In genomic region chr15:62257110-62257667, GRCm38 (mm10) we compare ENCODE assay signal across 21 mouse cellular contexts.
DNase-seq lines count a peak whose midpoint lies in the region; ATAC-seq and TF ChIP-seq lines count a peak whose summit lies in the region.
"Had no signal": no experiment of that assay in that cellular context is flagged by ENCODE, and none has a peak within 500 bp of the region (broad histone marks: within the 10 kb centered on the region; RNA-seq: fewer than 3 reads in every experiment).

No protein-coding gene starts in this region.

- peaks cover 5% of the 10 kb centered on the region; the same call in 1 of the 2 replicates for H3K4me1 ChIP-seq in kidney, adult 2 months (ENCODE audit: control insufficient read depth, insufficient read depth, low read length)
- H3K4me1 ChIP-seq in brown adipose tissue, adult 24 weeks (ENCODE audit: control insufficient read depth, insufficient read depth, insufficient read length, low read length), result peaks cover 14% of the 10 kb centered on the region; the same call in 1 of the 2 replicates
- H3K4me1 ChIP-seq in embryonic facial prominence, embryonic 10.5 days, result peaks cover 8% of the 10 kb centered on the region

- H3K27ac ChIP-seq in gastrocnemius, adult 2 months, result peak overlapping the region; percentile 73
- H3K27ac ChIP-seq in kidney, adult 2 months (ENCODE audit: insufficient read depth, low read depth, low read length), result peak overlapping the region; percentile 66; the same call in 1 of the 2 replicates
- H3K27ac ChIP-seq in brown adipose tissue, adult 24 weeks (replicated peaks; ENCODE audit: low read depth, low read length), result peak overlapping the region; percentile 10; the same call in 1 of the 2 replicates
- no peak overlapping the region for H3K27ac ChIP-seq in embryonic facial prominence, embryonic 10.5 days (replicated peaks)
- H3K27ac ChIP-seq: hindbrain, embryonic 15.5 days; left cerebral cortex, adult 2 months; limb, embryonic 12.5 days; liver, embryonic 15.5 days; lung, embryonic 15.5 days had no signal

- DNase-seq in gastrocnemius, adult 2 months, result no peak
- no peak for DNase-seq in gastrocnemius, postnatal 4 days (ENCODE audit: low spot score in 2 of 2)
- peak; percentile 35 for DNase-seq in kidney, adult 2 months
- no peak for DNase-seq in kidney, postnatal 4 days
- no peak for DNase-seq in embryonic facial prominence, embryonic 10.5 days (ENCODE audit: low spot score)
- no peak for DNase-seq in layer of hippocampus, postnatal 10 days (ENCODE audit: low spot score in 2 of 2)
- DNase-seq: spleen, adult 18-20 months; thymus, adult 18-20 months; thymus, postnatal 25 days had no signal

- H3K9me3 ChIP-seq in embryonic facial prominence, embryonic 10.5 days, result no peaks in the 10 kb centered on the region
- H3K9me3 ChIP-seq: G1E; hindbrain, embryonic 10.5 days; hindbrain, embryonic 15.5 days; limb, embryonic 12.5 days; liver, embryonic 15.5 days; lung, embryonic 15.5 days had no signal

- WGBS in kidney, adult 2 months, result 80% methylated on average over 1 of the region's 1 CpGs
- 77% methylated on average over 1 of the region's 1 CpGs for WGBS in embryonic facial prominence, embryonic 10.5 days

- no peaks in the 10 kb centered on the region for H3K36me3 ChIP-seq in kidney, adult 2 months (ENCODE audit: control insufficient read depth, insufficient read depth, low read length)
- H3K36me3 ChIP-seq in embryonic facial prominence, embryonic 10.5 days (replicated peaks), result no peaks in the 10 kb centered on the region
- H3K36me3 ChIP-seq: G1E; hindbrain, embryonic 10.5 days; hindbrain, embryonic 15.5 days; limb, embryonic 12.5 days; liver, embryonic 15.5 days; lung, embryonic 15.5 days had no signal

- no peak for TF ChIP-seq CTCF in gastrocnemius, adult 2 months (IDR thresholded peaks at IDR 0.05)
- TF ChIP-seq CTCF in kidney, adult 2 months (conservative IDR thresholded peaks at IDR 0.05; ENCODE audit: insufficient read depth, insufficient read length, low read depth, low read length), result no peak

- peak; percentile 58; the same call in 1 of the 2 replicates for ATAC-seq in megakaryocyte progenitor cell, adult 5-6 weeks (replicated peaks; ENCODE audit: poor library complexity)
- ATAC-seq: inflammation-experienced regulatory T-cells, adult 6 months had no signal

- no peak for TF ChIP-seq POLR2A in kidney, adult 2 months (IDR thresholded peaks at IDR 0.05; ENCODE audit: low read depth, low read length)

- intact Hi-C loops in gastrocnemius, adult 2 months (cut with DNase I), result no loop called here

- H3K27me3 ChIP-seq in kidney, adult 2 months (replicated peaks; ENCODE audit: control insufficient read depth, insufficient read depth, low read length), result no peaks in the 10 kb centered on the region
- H3K27me3 ChIP-seq in embryonic facial prominence, embryonic 10.5 days (replicated peaks; ENCODE audit: low read depth, poor library complexity, severe bottlenecking), result no peaks in the 10 kb centered on the region
- H3K27me3 ChIP-seq: hindbrain, embryonic 15.5 days; limb, embryonic 12.5 days; liver, embryonic 15.5 days; lung, embryonic 15.5 days; Patski had no signal

- no peak overlapping the region for H3K4me3 ChIP-seq in gastrocnemius, adult 2 months
- H3K4me3 ChIP-seq in kidney, adult 2 months (ENCODE audit: insufficient read depth, low read depth, low read length), result no peak overlapping the region
- H3K4me3 ChIP-seq in brown adipose tissue, adult 24 weeks (ENCODE audit: insufficient read depth, low read depth, low read length), result no peak overlapping the region
- H3K4me3 ChIP-seq in embryonic facial prominence, embryonic 10.5 days, result no peak overlapping the region
- H3K4me3 ChIP-seq: erythroblast, embryonic 14.5 days; hindbrain, embryonic 10.5 days; hindbrain, embryonic 15.5 days; left cerebral cortex, adult 2 months; limb, embryonic 12.5 days; liver, embryonic 15.5 days; lung, embryonic 15.5 days had no signal
